Mouse (Mus musculus) liver, postnatal 0 days (tissue): Measurements from ENCODE around the gene Gtf3c6.

Experiments
- CTCF ChIP-seq: sonication (generic); IDR thresholded peaks from 2 replicates; pipeline ENCODE4 v1.5.1; 2016; ENCODE audit warnings: antibody characterized with exemption, low read depth
- EP300 ChIP-seq: IDR thresholded peaks from 2 replicates; pipeline ENCODE4 v1.6.1; 2016; ENCODE audit warnings: antibody characterized with exemption, low read depth, mild to moderate bottlenecking

DNA sequence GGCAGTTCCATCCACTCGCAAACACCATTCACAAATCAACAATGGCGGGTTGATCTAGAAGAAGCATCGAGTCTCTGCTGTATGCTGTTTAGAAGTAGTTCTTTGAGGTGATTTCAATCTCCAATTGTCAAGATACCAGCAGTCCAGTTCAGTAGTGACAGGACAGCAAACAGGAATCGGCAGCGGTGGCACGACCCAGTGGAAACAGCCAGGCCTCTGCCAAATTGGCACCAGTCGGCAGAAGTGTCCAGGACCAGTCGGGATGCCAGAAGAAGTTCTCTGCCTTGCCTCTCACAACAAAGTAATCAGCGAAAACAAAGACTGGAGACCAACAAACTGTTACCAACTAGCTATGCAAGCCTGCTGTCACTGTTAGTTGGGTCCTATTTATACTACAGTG, 25.7 kb upstream of the Gtf3c6 start:
- TF ChIP-seq CTCF (no peak), EP300 (no peak)
